Mouse (Mus musculus) liver, embryonic 11.5 days (tissue): ENCODE measurements at regions not wholly inside any gene's neighbourhood (a gene's known extent, or its start where the extent isn't known, plus 50 kb on each side); places are given as distances from the start of the nearest gene placed in this dataset.

Source experiments
- ATAC-seq: fragments of 200-750 bp; cut with Nextera tagmentation; replicated peaks from 2 replicates; pipeline ENCODE4 v1.8.0; 2017; ENCODE audit warnings: moderate number of reproducible peaks, mild to moderate bottlenecking, moderate TSS enrichment, moderate library complexity; ENCODE audit not compliant: low FRiP score
- DNase-seq: peaks from one replicate; pipeline ENCODE4 v3.0.0-alpha.2; 2017; ENCODE audit warnings: low spot score
- H3K27ac ChIP-seq: fragments of 300-500 bp; sonication (generic); 2 replicates; pipeline ENCODE4 v1.5.1; 2014; ENCODE audit warnings: mild to moderate bottlenecking, low read depth, low read length, control low read depth
- H3K27me3 ChIP-seq: fragments of 300-500 bp; sonication (generic); replicated peaks from 2 replicates; pipeline ENCODE4 v1.6.1; 2014; ENCODE audit warnings: low read length, mixed read lengths; ENCODE audit not compliant: control insufficient read depth, insufficient read depth
- H3K36me3 ChIP-seq: fragments of 300-500 bp; sonication (generic); 2 replicates; pipeline ENCODE4 v1.6.1; 2014; ENCODE audit warnings: mild to moderate bottlenecking, low read length, moderate library complexity, mixed read lengths; ENCODE audit not compliant: control insufficient read depth, insufficient read depth
- H3K4me1 ChIP-seq: fragments of 300-500 bp; sonication (generic); replicated peaks from 2 replicates; pipeline ENCODE4 v1.6.1; 2014; ENCODE audit warnings: low read length, mixed read lengths; ENCODE audit not compliant: control insufficient read depth, insufficient read depth
- H3K4me2 ChIP-seq: fragments of 300-500 bp; sonication (generic); 2 replicates; pipeline ENCODE4 v1.6.1; 2014; ENCODE audit warnings: mild to moderate bottlenecking, control low read depth, moderate library complexity
- H3K4me3 ChIP-seq: fragments of 300-500 bp; sonication (generic); 2 replicates; pipeline ENCODE4 v1.5.1; 2014; ENCODE audit warnings: low read depth, low read length, control low read depth
- H3K9ac ChIP-seq: fragments of 300-500 bp; sonication (generic); 2 replicates; pipeline ENCODE4 v1.6.1; 2014; ENCODE audit warnings: low read depth, low read length, control low read depth
- H3K9me3 ChIP-seq: fragments of 300-500 bp; sonication (generic); 2 replicates; pipeline ENCODE4 v1.6.1; 2016; ENCODE audit warnings: low read length, inconsistent platforms, mixed read lengths; ENCODE audit not compliant: control insufficient read depth
- WGBS: fragments of 180-500 bp; shearing (Covaris S2); extraction: QIAGEN DNeasy Blood & Tissue Kit; methylation state at CpG from one replicate; pipeline ENCODE4 v1.1.7; 2014; 5-methylcytosine and 5-hydroxymethylcytosine counted together

DNA sequence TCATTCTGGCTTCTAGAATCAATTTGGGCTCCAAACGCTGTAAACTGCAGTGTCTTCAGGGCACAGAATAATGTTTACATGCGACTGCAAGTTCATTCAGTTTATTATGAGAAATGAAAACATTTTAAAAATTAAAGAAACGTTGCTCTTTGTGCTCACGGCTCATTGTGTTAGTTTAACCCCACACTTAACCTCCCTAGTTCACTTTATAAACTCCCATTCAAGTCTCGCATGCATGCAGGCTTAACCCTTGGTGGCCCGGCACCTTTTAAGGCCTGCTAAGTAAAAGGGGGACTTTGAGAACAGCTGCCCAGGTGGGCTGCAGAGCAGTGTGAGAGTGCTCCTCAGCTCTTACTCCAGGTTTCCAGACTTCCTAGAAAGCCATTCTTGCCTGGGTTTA, 218.3 kb upstream of the Mgmt start:
- no peak for DNase-seq
- Histone ChIP-seq H3K9ac (no peak overlapping the region), H3K27me3 (no peaks in the 10 kb centered on the region), H3K4me3 (no peak overlapping the region), H3K27ac (no peak overlapping the region), H3K4me2 (no peak overlapping the region), H3K9me3 (no peaks in the 10 kb centered on the region), H3K36me3 (no peaks in the 10 kb centered on the region), H3K4me1 (no peaks in the 10 kb centered on the region)
- ATAC-seq, result no peak
- 54% methylated on average over 6 of the region's 6 CpGs for whole genome bisulfite sequencing

DNA sequence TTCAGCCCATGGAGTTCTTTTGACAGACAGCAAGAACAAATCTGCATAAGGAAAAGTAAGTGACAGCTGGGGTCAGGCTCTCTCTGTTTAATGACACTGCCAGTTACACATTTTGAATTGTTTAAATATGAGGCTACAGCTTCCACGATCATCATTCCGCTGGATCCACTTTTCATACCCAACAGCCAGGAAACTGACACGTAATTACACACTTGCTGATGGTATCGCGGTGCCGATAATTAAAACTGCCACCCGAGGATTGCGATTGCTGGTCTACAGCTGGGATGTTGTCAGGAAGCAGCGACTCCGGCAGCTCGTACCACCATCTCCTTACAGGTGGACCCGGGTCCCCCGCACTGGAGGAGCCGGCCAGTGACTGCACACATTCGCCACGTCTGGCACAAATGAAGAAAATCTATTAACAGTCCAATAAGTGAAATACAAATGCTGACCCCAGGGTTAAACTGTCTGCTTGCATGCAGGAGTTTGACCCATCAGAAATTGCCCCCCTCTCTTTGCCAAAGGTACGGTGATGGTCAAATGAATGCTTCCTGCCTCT, 217.3 kb upstream of the Mgmt start:
- Histone ChIP-seq H3K27me3 (no peaks in the 10 kb centered on the region), H3K9ac (no peak overlapping the region), H3K27ac (no peak overlapping the region), H3K36me3 (no peaks in the 10 kb centered on the region), H3K4me3 (no peak overlapping the region), H3K9me3 (no peaks in the 10 kb centered on the region), H3K4me2 (no peak overlapping the region), H3K4me1 (no peaks in the 10 kb centered on the region)
- ATAC-seq, result no peak
- 85% methylated on average over 17 of the region's 17 CpGs for WGBS
- no peak for DNase-seq

DNA sequence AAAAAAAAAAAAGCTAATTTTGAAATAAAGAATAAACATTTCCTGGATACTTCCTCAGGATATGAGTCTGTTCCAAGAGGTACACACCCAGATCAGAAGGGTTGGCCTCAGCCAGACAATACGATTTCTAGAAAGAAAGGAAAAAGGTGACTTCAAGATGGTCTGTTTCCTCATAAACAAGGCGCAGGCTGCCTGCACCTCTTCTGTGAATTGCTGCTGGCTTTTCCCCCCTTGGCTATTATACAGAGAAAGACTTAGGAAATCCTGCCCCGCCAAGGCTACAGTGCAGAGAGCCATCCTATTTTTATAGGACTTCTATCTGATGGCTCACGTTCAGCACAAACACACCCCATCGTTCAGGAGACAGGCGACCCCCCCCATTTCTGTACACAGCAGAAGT, 204.8 kb upstream of the Mgmt start:
- H3K9me3 ChIP-seq, result no peaks in the 10 kb centered on the region
- WGBS, result 42% methylated on average over 6 of the region's 6 CpGs
- ATAC-seq (no peak), DNase-seq (no peak)
- no peak overlapping the region for H3K27ac ChIP-seq
- H3K27me3 ChIP-seq, result no peaks in the 10 kb centered on the region; the same call in 1 of the 2 replicates
- H3K36me3 ChIP-seq, result no peaks in the 10 kb centered on the region
- no peak overlapping the region for H3K4me2 ChIP-seq
- H3K4me1 ChIP-seq, result no peaks in the 10 kb centered on the region; the same call in 1 of the 2 replicates
- H3K4me3 ChIP-seq, result no peak overlapping the region
- no peak overlapping the region for H3K9ac ChIP-seq

DNA sequence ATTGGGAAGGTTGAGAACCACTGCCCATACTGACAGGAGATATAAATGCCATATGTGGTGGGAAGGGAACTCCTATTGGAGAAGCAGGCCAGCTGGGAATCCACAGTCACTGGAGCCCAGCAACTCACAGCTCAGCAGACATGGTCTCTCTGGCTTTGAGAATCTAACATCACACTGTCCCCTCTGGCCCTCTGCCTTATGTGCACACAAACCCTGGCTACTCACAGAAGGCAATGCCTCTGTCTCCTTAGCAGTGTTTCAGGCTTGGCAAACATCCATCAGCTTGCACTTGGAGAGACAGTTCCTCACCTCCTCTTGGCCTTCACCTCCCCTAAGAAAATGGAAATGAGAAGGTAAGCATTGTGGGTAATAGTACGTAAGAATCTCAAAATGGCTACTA, 188.2 kb upstream of the Mgmt start:
- no peaks in the 10 kb centered on the region for H3K36me3 ChIP-seq
- no peak overlapping the region for H3K27ac ChIP-seq
- H3K4me1 ChIP-seq, result no peaks in the 10 kb centered on the region
- ATAC-seq (no peak), DNase-seq (no peak)
- no peak overlapping the region for H3K9ac ChIP-seq
- no peak overlapping the region for H3K4me3 ChIP-seq
- no peak overlapping the region for H3K4me2 ChIP-seq
- no peaks in the 10 kb centered on the region for H3K9me3 ChIP-seq
- H3K27me3 ChIP-seq, result no peaks in the 10 kb centered on the region
- WGBS, result 80% methylated on average over 1 of the region's 1 CpGs

DNA sequence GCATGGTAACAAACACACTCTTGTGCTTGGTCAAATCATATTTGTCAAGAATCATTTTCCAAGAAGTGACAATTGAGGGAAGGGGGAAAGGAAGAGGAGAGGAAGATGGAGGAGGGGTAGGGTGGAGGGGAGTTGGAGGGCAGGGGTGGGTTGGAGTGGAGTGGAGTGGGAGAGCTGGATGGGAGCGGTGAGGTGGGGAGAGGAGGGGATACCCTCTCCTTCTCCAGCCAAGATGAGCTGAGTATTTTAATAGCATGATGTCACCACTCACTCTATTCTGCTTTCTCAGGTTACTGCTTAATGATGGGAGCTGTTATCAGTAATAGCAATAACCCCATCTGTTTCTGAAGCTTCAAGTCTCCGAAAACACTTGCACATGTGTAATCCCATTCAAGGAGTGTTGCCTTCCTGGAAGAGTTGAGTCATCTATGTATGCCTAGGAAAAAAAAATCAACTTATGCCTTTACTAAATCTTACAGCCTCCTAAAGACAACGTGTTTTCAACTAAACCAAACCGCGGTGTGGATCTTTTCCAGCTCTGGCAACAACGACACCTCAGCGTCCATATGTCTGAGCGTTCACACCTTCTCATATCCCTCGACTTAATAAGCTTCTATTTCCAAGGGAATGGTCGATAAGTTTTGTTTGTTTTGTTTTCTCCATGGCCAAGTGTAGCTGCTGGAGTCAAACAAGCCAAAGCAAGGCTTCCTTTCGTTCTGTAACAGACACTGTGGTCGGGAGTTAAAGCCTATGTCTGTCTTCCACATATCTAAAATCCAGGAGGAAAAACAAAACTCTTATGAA, 187.0 kb upstream of the Mgmt start:
- Histone ChIP-seq H3K9me3 (no peaks in the 10 kb centered on the region), H3K27ac (no peak overlapping the region), H3K4me2 (no peak overlapping the region), H3K9ac (no peak overlapping the region), H3K36me3 (no peaks in the 10 kb centered on the region), H3K4me1 (no peaks in the 10 kb centered on the region), H3K4me3 (no peak overlapping the region), H3K27me3 (no peaks in the 10 kb centered on the region)
- ATAC-seq, result no peak
- 76% methylated on average over 12 of the region's 12 CpGs for WGBS
- DNase-seq, result no peak

DNA sequence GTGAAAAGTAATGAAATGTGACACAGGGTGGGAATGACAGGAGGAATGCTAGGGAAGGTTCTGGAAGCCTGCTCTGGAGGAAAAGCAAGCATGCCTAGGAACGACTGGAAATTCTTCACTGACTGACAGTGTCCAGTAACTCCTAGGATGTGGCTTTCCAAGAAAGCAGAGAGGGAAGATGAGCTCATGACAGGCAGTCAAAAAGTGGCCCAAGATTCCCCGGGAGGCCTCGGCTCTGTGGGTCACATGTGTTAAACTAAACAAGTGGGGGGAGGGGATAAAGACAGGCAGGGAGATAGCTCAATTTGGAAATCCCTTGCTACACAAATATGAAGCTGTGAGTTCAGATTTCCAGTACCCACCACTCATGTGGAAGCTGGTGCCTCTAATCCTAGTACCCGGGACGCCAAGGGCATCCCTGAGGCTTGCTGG, 186.4 kb upstream of the Mgmt start:
- DNase-seq, result no peak
- H3K36me3 ChIP-seq, result no peaks in the 10 kb centered on the region
- no peaks in the 10 kb centered on the region for H3K27me3 ChIP-seq
- H3K4me1 ChIP-seq, result no peaks in the 10 kb centered on the region
- WGBS, result 56% methylated on average over 5 of the region's 5 CpGs
- H3K4me3 ChIP-seq, result no peak overlapping the region
- no peak overlapping the region for H3K27ac ChIP-seq
- no peaks in the 10 kb centered on the region for H3K9me3 ChIP-seq
- no peak overlapping the region for H3K9ac ChIP-seq
- ATAC-seq, result no peak
- no peak overlapping the region for H3K4me2 ChIP-seq

DNA sequence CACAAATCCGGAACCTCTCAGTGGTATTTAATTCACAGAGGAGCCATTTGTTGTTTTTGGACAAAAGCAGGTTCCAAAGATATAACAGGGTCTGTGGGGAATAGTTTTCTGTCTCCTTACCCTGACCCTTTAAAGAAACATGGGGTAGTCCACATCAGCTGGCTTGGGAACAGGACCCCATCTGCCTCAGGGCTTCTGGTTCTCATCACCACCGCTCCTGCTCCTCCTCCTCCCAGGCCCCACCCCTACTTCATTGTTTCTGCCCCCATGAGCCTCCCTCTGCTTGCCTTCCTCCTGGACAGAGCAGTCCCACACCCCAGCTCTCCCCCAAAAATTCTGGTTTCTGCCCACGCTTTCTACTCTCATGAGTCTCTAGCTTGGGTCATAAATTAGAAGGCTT, 183.8 kb upstream of the Mgmt start:
- Histone ChIP-seq H3K4me1 (no peaks in the 10 kb centered on the region), H3K36me3 (no peaks in the 10 kb centered on the region), H3K9me3 (no peaks in the 10 kb centered on the region), H3K27ac (no peak overlapping the region), H3K4me2 (no peak overlapping the region), H3K4me3 (no peak overlapping the region), H3K27me3 (no peaks in the 10 kb centered on the region), H3K9ac (no peak overlapping the region)
- 73% methylated on average over 3 of the region's 3 CpGs for WGBS
- ATAC-seq, result no peak
- DNase-seq, result no peak

DNA sequence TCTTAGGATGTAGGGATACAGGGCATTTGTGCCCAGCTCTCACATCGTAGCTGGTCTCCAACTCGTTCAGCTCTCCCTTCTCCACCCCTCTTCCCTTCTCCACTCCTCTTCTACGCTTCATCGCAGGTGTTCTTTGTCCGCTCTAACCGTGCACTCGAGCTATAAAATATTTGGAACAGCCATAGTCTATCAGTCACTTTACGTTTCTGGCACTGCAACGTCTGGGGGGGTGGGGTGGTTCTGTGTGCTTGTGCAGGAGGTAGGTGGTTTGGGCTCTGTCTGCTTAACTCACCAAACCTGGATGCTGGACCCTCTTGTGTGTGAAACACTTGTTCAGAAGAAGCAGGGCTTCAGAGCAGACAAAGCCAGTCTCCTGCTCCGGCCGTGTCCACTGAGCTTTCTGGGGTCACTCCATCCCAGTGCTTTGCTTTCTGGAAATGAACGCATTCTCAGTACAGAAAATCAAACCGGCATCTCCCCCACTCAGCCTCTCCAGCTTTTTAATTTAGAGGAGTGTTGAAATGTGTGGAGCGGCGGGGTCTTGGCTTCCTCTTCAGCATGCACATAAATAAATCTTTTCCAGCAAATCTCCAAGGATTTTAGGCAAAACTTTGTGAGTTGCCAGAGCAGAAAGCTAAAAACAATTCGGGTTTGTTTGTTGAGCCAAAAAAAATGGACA, 181.3 kb upstream of the Mgmt start:
- 77% methylated on average over 16 of the region's 16 CpGs for WGBS
- no peak overlapping the region for H3K27ac ChIP-seq
- no peak for DNase-seq

More for the DNA sequence above, 181.3 kb upstream of the Mgmt start:
- no peak overlapping the region for H3K4me2 ChIP-seq
- no peak overlapping the region for H3K9ac ChIP-seq
- H3K4me3 ChIP-seq, result no peak overlapping the region
- H3K4me1 ChIP-seq, result no peaks in the 10 kb centered on the region
- no peaks in the 10 kb centered on the region for H3K9me3 ChIP-seq
- no peaks in the 10 kb centered on the region for H3K36me3 ChIP-seq
- no peaks in the 10 kb centered on the region for H3K27me3 ChIP-seq
- no peak for ATAC-seq
